Mouse (Mus musculus) testis, adult 2 months (tissue): ENCODE measurements around the gene Gm10775. TPM values are rescaled to one million over a fixed set of nuclear protein-coding genes. Genes with fewer than 3 reads are reported as not detected.

Experiments
- H3K27ac ChIP-seq: fragments of 200-500 bp; 2 replicates; pipeline ENCODE4 v1.5.1; 2012; ENCODE audit warnings: low read depth, low read length; ENCODE audit not compliant: control insufficient read depth, insufficient read depth
- H3K27me3 ChIP-seq: fragments of 200-500 bp; 2 replicates; pipeline ENCODE4 v1.6.1; 2012; ENCODE audit warnings: mild to moderate bottlenecking, low read length, moderate library complexity; ENCODE audit not compliant: control insufficient read depth, insufficient read depth
- H3K36me3 ChIP-seq: fragments of 200-500 bp; 2 replicates; pipeline ENCODE4 v1.6.1; 2012; ENCODE audit warnings: mild to moderate bottlenecking, low read length; ENCODE audit not compliant: control insufficient read depth, insufficient read depth
- H3K4me1 ChIP-seq: fragments of 200-500 bp; 2 replicates; pipeline ENCODE4 v1.6.1; 2012; ENCODE audit warnings: low read length; ENCODE audit not compliant: control insufficient read depth, insufficient read depth
- H3K4me3 ChIP-seq: fragments of 200-500 bp; 2 replicates; pipeline ENCODE4 v1.5.1; 2012; ENCODE audit warnings: low read depth, mild to moderate bottlenecking, low read length, moderate library complexity, mixed read lengths; ENCODE audit not compliant: control insufficient read depth
- CTCF ChIP-seq: fragments of 200-500 bp; IDR thresholded peaks from 2 replicates; pipeline ENCODE4 v1.5.1; 2012; ENCODE audit warnings: low read depth, mild to moderate bottlenecking, inconsistent platforms, low read length, moderate library complexity; ENCODE audit not compliant: control insufficient read depth, insufficient read depth, insufficient replicate concordance
- polyA plus RNA-seq: library from polyadenylated mRNA; depleted of rRNA; stranded (reverse); fragments of >200 nt; gene quantifications from 2 replicates; pipeline ENCODE4 v1.2.3, GENCODE M21; 2012; rRNA removed

Gm10775 gene
- polyA plus RNA-seq, 1 experiment: 1.8 TPM

- Histone ChIP-seq H3K27me3 (no peaks in the 10 kb centered on the region), H3K4me1 (no peaks in the 10 kb centered on the region), H3K27ac (no peak overlapping the region), H3K36me3 (no peaks in the 10 kb centered on the region), H3K4me3 (no peak overlapping the region)
- TF ChIP-seq CTCF: no peak
These were observed 37.0 kb downstream of the Gm10775 start for GRCm38 (mm10) chr13:65296354-65296753.

Other genes starting within 250 kb of the Gm10775 start
- 35.8 and 48.9 TPM in 2 replicates for gene Spata31d1c, start 226.5 kb upstream of the Gm10775 start, polyA plus RNA-seq
- gene Prss47, start 206.8 kb upstream of the Gm10775 start, polyA plus RNA-seq: 35.5 and 39.7 TPM in 2 replicates
- 2.9 and 3.7 TPM in 2 replicates for gene Mfsd14b, start 146.6 kb upstream of the Gm10775 start, polyA plus RNA-seq
- not detected in 2 replicates for gene Olfr465-ps1, start 121.5 kb upstream of the Gm10775 start, polyA plus RNA-seq
- not detected in 2 replicates for gene Olfr466, start 109.3 kb upstream of the Gm10775 start, polyA plus RNA-seq
- gene Nlrp4f, start 53.6 kb upstream of the Gm10775 start, polyA plus RNA-seq: 0.58 and 0.63 TPM in 2 replicates
- gene Zfp369, start 19.3 kb downstream of the Gm10775 start, polyA plus RNA-seq: 4.2 and 5.4 TPM in 2 replicates